Mouse (Mus musculus): ENCODE measurements at regions not wholly inside any gene's neighbourhood (a gene's known extent, or its start where the extent isn't known, plus 50 kb on each side); places are given as distances from the start of the nearest gene placed in this dataset.

DNA sequence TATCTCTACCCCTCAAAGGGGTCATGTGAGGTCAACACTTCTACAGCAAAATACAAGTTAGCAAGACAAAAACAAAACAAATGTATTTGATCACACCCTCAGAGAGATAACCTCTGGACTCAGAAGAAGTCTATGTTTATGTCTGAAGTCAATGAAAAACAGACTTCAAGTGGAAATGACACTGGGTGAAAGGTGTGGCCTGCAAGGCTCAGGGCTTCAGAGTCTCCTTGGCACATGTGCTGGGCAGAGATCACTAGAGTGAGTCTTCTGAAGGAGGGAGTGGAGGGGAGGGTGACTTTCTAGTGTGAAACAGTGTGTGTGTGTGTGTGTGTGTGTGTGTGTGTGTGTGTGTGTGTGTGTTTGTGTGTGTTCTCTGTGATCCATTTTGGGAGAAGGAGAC is 68.2 kb downstream of the Il12a start:
- no peak for DNase-seq (ENCODE audit: extremely low spot score in 1 of 2, low spot score in 2 of 2)
- no peak overlapping the region for H3K4me3 ChIP-seq
- no peak for TF ChIP-seq CTCF (IDR thresholded peaks at IDR 0.05)
- no peak overlapping the region for H3K27ac ChIP-seq
- intact Hi-C loops (cut with DNase I) = loop anchor here (1.0 kb wide), 1 partner anchor 111 kb away; the partner anchor contains the start of gene 1110032F04Rik

DNA sequence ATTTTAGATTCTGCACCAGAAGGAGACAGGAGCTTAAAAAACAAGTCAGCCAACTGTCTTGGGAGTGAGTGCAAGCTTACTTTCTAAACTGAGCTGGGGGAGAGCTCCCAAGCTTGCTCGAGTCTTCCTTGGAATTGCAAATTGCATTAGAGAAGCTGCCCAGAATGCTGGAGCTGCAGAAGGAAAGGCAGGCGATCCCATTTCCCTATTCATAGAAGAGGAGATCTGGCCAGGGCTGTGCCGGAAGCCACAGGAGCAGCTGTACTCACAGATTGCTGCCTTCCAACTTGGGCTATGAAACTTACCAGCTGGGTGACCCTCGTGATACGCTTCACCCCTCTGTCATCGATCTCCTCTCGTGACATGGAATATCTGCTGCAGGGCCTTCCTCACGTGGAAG is 68.9 kb downstream of the Il12a start:
- intact Hi-C loops (cut with DNase I) = loop anchor here (1.0 kb wide), 1 partner anchor 110 kb away; the partner anchor contains the start of gene 1110032F04Rik
- TF ChIP-seq CTCF (IDR thresholded peaks at IDR 0.05) = no peak
- peak overlapping the region; percentile 78 for H3K27ac ChIP-seq
- no peak for DNase-seq (ENCODE audit: extremely low spot score in 1 of 2, low spot score in 2 of 2)
- H3K4me3 ChIP-seq = no peak overlapping the region

DNA sequence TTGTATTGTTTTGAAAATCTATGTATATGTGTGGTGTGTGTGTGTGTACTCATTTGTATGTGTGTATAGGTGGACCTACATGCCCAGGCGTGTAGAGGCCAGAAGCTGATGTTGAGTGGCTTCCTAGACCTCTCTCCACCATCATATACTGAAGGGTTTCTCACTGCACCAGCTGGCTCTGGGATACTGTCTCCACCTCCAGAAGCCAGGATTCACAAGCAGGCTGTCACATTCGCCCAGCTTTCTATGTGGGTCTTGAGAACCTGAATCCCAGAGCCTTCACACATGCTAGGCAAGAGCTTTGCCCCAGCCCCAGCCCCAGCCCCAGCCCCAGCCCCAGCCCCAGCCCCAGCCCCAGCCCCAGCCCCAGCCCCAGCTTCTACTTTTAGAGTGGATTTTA is 70.4 kb downstream of the Il12a start:
- no peak for DNase-seq (ENCODE audit: extremely low spot score in 1 of 2, low spot score in 2 of 2)

DNA sequence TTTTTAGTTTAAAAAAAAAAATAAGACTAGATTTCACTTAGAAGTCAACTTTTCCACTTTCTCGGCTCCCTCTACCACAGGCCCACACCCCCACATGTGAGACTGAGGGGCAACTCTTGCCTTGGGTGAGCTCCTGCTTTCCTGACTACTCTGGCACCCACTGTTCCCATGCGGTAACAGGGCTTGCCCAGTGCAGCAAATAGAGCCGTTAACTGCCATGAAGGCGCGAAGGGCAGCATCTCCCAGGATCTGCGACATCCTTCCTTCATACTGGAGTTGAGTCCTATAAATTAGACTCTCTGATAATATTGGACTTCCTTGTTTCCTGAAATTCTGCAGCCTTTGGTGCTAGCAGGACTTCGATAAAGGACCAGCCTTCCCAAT is 70.8 kb downstream of the Il12a start:
- intact Hi-C loops (cut with DNase I) = no loop called here
- no peak for TF ChIP-seq CTCF (IDR thresholded peaks at IDR 0.05)
- H3K27ac ChIP-seq = peak overlapping the region; percentile 73
- no peak for DNase-seq (ENCODE audit: extremely low spot score in 1 of 2, low spot score in 2 of 2)
- no peak overlapping the region for H3K4me3 ChIP-seq

More for the DNA sequence above, 70.4 kb downstream of the Il12a start:
- Histone ChIP-seq H3K4me3 (no peak overlapping the region), H3K27ac (no peak overlapping the region)
- intact Hi-C loops (cut with DNase I) = no loop called here
- TF ChIP-seq CTCF (IDR thresholded peaks at IDR 0.05) = no peak

DNA sequence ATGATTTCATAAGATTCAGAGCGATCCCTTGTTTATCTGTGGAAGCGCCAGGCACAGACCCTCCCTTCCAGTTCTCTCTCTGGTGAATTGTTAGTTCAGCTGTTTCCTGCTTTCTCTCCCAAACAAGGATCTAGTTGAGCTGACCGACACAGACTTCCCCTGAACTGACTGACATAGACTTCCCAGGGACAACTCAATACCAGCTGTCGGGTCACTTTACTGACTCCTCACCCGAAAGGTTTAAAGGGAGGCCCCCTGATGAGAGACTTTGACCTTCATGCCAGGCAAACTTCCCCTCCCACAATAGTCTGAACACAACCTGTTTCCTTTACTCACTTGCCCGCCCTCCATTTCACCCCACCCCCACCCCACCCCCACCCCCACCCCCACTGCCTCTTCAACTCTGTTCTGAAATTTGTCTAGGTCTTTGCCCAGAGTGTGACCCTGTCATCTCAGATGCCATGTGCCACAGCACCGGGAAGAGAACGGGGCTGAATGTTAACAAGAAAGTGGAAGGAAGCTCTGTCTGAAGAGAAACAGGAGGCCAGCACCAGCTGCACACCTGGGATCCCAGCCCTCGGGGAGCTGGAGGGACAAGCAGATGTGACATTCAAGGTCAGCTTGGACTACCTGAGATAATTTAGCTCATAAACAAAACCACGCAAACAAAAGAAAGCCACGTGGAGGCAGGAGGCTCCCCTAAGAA is 71.3 kb downstream of the Il12a start:
- H3K4me3 ChIP-seq = no peak overlapping the region
- no peak for DNase-seq (ENCODE audit: extremely low spot score in 1 of 2, low spot score in 2 of 2)
- peak overlapping the region; percentile 73 for H3K27ac ChIP-seq
- intact Hi-C loops (cut with DNase I) = no loop called here
- no peak for TF ChIP-seq CTCF (IDR thresholded peaks at IDR 0.05)

DNA sequence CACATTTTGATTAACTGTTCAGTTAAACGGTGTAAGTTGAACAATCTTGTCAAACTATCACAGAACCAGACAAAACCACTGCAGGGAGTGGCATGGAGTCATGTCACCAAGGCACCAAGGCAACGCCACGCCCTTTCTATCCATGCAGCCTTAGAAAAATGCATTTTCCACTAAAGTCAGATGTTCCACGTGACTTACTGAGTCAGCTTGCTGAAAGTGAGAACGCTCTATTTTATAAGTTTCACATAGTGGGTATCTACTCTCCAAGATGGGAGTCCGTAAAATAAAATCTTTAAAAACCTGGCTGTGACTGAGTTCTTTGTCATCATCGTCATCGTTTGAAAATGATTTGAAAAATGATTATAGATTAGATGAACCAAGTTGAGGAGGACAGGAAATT is 72.5 kb downstream of the Il12a start:
- Histone ChIP-seq H3K4me3 (no peak overlapping the region), H3K27ac (no peak overlapping the region)
- TF ChIP-seq CTCF (IDR thresholded peaks at IDR 0.05) = no peak
- intact Hi-C loops (cut with DNase I) = no loop called here
- DNase-seq (ENCODE audit: extremely low spot score in 1 of 2, low spot score in 2 of 2) = no peak

DNA sequence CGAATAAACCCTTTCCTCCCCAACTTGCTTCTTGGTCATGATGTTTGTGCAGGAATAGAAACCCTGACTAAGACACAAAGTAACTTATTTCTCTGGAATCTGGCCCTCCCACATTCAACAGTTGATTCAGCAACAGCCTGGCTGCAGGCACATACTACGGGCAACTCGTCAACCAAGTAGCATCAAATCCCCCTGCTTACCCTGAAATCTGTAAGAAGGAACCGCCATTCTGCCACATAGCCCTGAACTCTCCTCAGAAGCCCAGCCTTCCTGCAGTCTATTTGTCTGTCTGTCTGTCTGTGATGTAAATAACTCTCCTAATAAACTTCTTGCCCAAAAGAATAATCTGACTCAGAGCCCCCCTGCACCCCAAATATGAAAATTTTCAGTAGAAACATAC is 73.9 kb downstream of the Il12a start:
- DNase-seq (ENCODE audit: extremely low spot score in 1 of 2, low spot score in 2 of 2) = no peak
- no peak overlapping the region for H3K4me3 ChIP-seq
- H3K27ac ChIP-seq = no peak overlapping the region
- no peak for TF ChIP-seq CTCF (IDR thresholded peaks at IDR 0.05)
- intact Hi-C loops (cut with DNase I) = no loop called here

DNA sequence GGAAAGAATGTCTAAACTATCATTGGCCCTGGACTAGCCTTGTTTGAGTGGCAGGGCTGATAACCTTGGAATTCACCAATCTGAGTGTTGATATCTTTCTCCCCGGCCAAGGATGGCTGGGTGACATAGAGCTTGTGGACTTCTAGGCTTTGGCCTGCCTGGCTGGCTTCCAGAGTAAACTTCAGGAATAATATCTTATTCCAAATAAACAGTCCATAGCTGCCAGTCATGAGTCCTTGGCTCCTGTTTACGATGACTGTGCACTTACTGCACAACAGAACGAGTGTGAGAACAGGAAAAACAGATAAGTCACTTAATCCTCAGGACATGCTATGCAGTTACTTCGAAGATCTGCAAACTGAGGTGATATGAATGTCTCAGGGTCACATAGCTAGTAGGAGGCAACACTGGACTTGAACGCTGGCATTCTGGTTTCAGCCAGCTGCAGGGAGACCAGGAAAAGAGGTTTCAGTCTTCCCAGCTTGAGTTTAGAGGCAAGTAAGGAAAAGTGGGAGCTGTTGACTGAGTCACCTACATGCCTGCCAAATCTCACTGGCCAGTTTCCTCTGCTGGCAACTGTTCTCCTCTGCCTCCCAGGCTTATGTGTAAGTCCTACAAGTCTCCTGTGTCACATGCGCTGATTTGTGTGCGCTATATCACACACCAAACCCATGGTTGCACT is 74.6 kb downstream of the Il12a start:
- Histone ChIP-seq H3K27ac (peak overlapping the region; percentile 12; the same call in 1 of the 2 replicates), H3K4me3 (no peak overlapping the region)
- intact Hi-C loops (cut with DNase I) = no loop called here
- no peak for TF ChIP-seq CTCF (IDR thresholded peaks at IDR 0.05)
- DNase-seq (ENCODE audit: extremely low spot score in 1 of 2, low spot score in 2 of 2) = peak in 1 of 2 experiments; percentile 53

DNA sequence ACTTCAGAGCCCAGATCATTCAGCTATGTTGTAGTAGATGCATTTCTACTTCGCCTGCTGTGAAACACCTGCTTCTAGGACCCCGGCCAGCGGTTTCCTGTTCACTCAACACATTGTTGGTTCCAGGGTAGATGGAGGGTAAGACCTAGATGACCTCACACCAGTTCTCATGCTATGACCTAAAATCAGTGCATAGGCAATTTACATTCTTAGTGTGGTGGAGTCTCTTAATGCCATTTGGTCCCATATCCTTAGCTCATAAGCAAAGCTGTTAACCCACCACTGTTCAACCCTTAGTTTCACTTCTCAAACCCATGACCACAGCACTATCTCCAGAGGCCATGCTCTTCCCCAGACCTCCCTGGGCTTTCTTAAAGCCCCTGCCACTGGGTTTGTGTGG is 81.1 kb downstream of the Il12a start:
- intact Hi-C loops (cut with DNase I) = no loop called here
- Histone ChIP-seq H3K4me3 (no peak overlapping the region), H3K27ac (no peak overlapping the region)
- DNase-seq (ENCODE audit: extremely low spot score in 1 of 2, low spot score in 2 of 2) = no peak
- TF ChIP-seq CTCF (IDR thresholded peaks at IDR 0.05) = no peak

DNA sequence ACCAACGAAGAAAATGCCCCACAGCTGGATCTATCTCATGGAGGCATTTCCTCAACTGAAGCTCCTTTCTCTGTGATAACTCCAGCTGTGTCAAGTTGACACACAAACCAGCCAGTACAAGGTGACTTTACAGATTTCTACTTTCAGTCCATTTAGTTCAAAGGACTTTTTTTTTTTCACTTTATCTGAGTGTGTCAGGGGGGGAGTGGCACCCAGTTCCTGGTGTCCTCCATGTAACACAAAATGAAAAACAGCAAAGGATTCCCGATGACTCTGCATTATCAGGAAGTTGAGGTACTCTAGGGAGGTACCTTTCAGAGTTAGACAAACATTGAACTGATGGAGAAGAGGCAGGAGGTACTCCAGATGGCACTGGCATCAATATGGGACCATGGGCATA is 87.4 kb downstream of the Il12a start:
- intact Hi-C loops (cut with DNase I) = no loop called here
- TF ChIP-seq CTCF (IDR thresholded peaks at IDR 0.05) = no peak
- Histone ChIP-seq H3K4me3 (no peak overlapping the region), H3K27ac (no peak overlapping the region)
- DNase-seq (ENCODE audit: extremely low spot score in 1 of 2, low spot score in 2 of 2) = no peak

DNA sequence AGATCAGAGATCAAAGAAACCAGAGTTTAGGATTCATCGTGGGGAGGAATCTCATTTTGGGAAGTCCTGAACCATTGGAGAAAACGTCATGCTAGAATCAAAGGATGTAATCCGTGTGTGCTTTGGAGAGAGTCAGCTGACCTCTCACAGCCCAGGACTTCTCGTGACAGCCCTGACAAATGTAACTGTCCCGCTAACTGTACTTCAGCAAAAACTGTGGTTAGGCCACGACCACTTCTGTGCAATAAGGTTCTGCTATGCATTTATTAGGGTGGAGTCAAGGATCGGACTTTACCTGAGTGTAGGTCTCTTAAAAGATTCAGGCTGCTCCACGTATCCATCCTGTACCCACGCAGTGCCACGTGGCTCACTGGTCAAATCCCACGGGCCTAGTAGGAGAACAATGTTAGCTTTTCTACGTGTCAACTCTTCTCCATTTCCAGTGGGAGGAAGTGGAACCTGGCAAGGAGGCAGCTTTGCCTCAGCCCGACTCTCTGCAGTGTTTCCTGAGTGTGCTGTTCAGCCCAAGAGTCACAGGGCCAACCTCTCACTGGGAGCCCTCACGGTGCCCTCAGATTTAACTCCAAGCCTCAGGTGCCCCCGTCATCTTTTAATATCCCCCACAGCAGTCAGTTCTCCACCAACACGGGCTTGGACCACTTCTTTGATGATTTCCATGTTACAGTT is 88.1 kb downstream of the Il12a start:
- no peak overlapping the region for H3K27ac ChIP-seq
- no peak for DNase-seq (ENCODE audit: extremely low spot score in 1 of 2, low spot score in 2 of 2)
- intact Hi-C loops (cut with DNase I) = no loop called here
- no peak for TF ChIP-seq CTCF (IDR thresholded peaks at IDR 0.05)
- H3K4me3 ChIP-seq = no peak overlapping the region

DNA sequence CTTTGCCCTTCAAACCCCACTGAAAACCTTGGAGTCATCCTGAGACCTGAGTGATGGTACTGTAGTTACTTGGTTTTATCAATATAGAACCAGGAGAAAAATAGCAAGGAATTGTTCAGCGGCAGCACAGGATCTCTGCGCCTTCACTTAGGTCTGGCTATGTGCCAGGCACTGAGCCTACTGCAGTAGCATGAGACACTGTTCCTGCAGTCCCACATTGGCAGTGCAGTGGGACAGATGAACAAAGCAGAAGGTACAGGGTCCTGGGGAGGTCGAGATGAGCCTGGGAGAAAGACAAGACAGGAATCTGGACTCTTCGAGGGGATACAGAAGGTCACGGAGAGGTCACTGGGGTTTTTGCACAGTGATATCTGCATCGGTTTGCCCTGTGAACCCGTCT is 88.5 kb upstream of the 1110032F04Rik start:
- intact Hi-C loops (cut with DNase I) = no loop called here

More for the DNA sequence above, 88.5 kb upstream of the 1110032F04Rik start:
- no peak for TF ChIP-seq CTCF (IDR thresholded peaks at IDR 0.05)
- Histone ChIP-seq H3K27ac (no peak overlapping the region), H3K4me3 (no peak overlapping the region)
- peak in 1 of 2 experiments; percentile 20 for DNase-seq (ENCODE audit: extremely low spot score in 1 of 2, low spot score in 2 of 2)

Measured in left cerebral cortex, adult 2 months (tissue).